Mouse (Mus musculus): Measurements from ENCODE around the gene Ebf1. TPM values are rescaled to one million over a fixed set of nuclear protein-coding genes. Genes with fewer than 3 reads are reported as not detected.

Gene Ebf1
- polyA plus RNA-seq, 1 experiment = 2.7 TPM

DNA sequence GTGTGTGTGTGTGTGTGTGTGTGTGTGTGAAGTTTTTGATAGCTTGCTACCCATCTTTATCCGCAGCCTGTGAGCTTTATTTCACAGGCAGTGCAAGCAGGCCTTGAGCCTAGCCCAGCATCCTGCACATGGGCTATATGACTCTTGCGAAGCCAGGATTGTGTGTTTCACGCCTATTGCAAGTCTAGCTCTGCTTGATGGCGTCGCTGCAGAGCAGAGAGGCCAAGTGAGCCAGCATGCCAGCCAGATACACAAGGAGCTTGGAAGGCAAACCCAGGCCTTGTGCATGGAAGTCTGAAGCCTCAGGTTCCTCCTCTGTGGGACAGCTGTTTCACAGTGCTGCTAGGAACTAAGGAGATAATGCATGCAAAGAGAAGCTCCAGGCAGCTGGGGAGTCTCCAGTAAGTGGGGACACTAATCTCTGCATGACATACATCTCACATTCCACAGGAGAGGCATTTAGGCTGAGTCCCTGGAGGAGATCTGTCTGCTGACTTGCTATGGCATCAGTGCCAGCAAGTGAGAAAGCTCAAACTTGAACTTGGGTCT is 359.2 kb downstream of the Ebf1 start:
- Histone ChIP-seq H3K79me2 (ENCODE audit: control insufficient read depth, insufficient read depth) (no peaks in the 10 kb centered on the region), H3K4me3 (no peak overlapping the region), H3K4me2 (ENCODE audit: low read depth) (no peak overlapping the region), H3K27me3 (ENCODE audit: control insufficient read depth, insufficient read depth, insufficient read length) (no peaks in the 10 kb centered on the region), H3ac (ENCODE audit: control insufficient read depth, insufficient read length) (no peak overlapping the region), H3K36me3 (ENCODE audit: control insufficient read depth, insufficient read depth) (no peaks in the 10 kb centered on the region)
- TF ChIP-seq POLR2AphosphoS2 (IDR thresholded peaks at IDR 0.05; ENCODE audit: insufficient read length, low read depth) (no peak), MYOG (IDR thresholded peaks at IDR 0.05; ENCODE audit: control insufficient read depth in 1 of 3, insufficient read depth in 1 of 3, insufficient read length in 2 of 3, low read depth in 2 of 3) (no peak), TCF3 (IDR thresholded peaks at IDR 0.05; ENCODE audit: insufficient read length, low read depth) (no peak), USF1 (IDR thresholded peaks at IDR 0.05; ENCODE audit: low read depth) (no peak), REST (IDR thresholded peaks at IDR 0.05; ENCODE audit: insufficient read depth, insufficient read length) (no peak), POLR2A (IDR thresholded peaks at IDR 0.05; ENCODE audit: insufficient read length, low read depth) (no peak), E2F4 (IDR thresholded peaks at IDR 0.05; ENCODE audit: insufficient read depth) (no peak), CEBPB (IDR thresholded peaks at IDR 0.05; ENCODE audit: insufficient read depth, poor library complexity, severe bottlenecking) (no peak), MAX (IDR thresholded peaks at IDR 0.05; ENCODE audit: low read depth) (no peak), MYOD1 (IDR thresholded peaks at IDR 0.05; ENCODE audit: control insufficient read depth in 1 of 3, insufficient read length in 2 of 3, low read depth in 2 of 3) (no peak), SRF (IDR thresholded peaks at IDR 0.05; ENCODE audit: control insufficient read depth, insufficient read length, low read depth) (no peak), TCF12 (IDR thresholded peaks at IDR 0.05; ENCODE audit: insufficient read depth, poor library complexity, severe bottlenecking) (no peak)

DNA sequence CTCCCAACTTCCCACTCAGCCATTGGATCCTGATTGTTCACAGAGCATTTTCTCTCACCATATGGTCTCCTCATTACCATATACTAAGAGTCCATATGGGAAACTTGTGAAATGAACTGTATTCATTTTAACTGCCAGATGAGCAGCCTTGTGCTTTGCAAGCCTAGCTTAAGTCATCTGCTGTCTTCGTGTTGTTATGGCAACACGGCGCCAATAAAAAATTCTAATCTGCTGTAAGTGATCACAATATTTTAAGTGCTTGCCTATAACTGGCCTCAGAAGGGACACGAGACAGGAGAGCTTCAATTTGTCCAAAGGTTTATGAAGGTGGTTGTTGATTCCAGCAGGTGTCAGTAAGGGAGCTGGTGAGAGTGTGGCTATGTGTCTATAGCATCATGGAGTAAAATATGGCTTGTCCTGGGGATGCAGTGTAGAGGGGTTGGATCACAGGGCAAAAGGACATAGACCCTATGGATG is 360.8 kb downstream of the Ebf1 start:
- H3ac ChIP-seq (ENCODE audit: control insufficient read depth, insufficient read length) = no peak overlapping the region
- H3K79me2 ChIP-seq (ENCODE audit: control insufficient read depth, insufficient read depth) = no peaks in the 10 kb centered on the region
- H3K4me2 ChIP-seq (ENCODE audit: low read depth) = no peak overlapping the region
- no peak overlapping the region for H3K4me3 ChIP-seq
- H3K27me3 ChIP-seq (ENCODE audit: control insufficient read depth, insufficient read depth, insufficient read length) = no peaks in the 10 kb centered on the region
- H3K36me3 ChIP-seq (ENCODE audit: control insufficient read depth, insufficient read depth) = peaks cover 2% of the 10 kb centered on the region
- TF ChIP-seq CEBPB (IDR thresholded peaks at IDR 0.05; ENCODE audit: insufficient read depth, poor library complexity, severe bottlenecking) (no peak), E2F4 (IDR thresholded peaks at IDR 0.05; ENCODE audit: insufficient read depth) (no peak), SRF (IDR thresholded peaks at IDR 0.05; ENCODE audit: control insufficient read depth, insufficient read length, low read depth) (no peak), MYOD1 (IDR thresholded peaks at IDR 0.05; ENCODE audit: control insufficient read depth in 1 of 3, insufficient read length in 2 of 3, low read depth in 2 of 3) (no peak)

- TF ChIP-seq POLR2A (IDR thresholded peaks at IDR 0.05; ENCODE audit: insufficient read length, low read depth) (no peak), MAX (IDR thresholded peaks at IDR 0.05; ENCODE audit: low read depth) (no peak), CEBPB (IDR thresholded peaks at IDR 0.05; ENCODE audit: insufficient read depth, poor library complexity, severe bottlenecking) (no peak), POLR2AphosphoS2 (IDR thresholded peaks at IDR 0.05; ENCODE audit: insufficient read length, low read depth) (no peak), USF1 (IDR thresholded peaks at IDR 0.05; ENCODE audit: low read depth) (no peak), TCF12 (IDR thresholded peaks at IDR 0.05; ENCODE audit: insufficient read depth, poor library complexity, severe bottlenecking) (no peak), TCF3 (IDR thresholded peaks at IDR 0.05; ENCODE audit: insufficient read length, low read depth) (no peak), SRF (IDR thresholded peaks at IDR 0.05; ENCODE audit: control insufficient read depth, insufficient read length, low read depth) (no peak), REST (IDR thresholded peaks at IDR 0.05; ENCODE audit: insufficient read depth, insufficient read length) (no peak), MYOG (IDR thresholded peaks at IDR 0.05; ENCODE audit: control insufficient read depth in 1 of 3, insufficient read depth in 1 of 3, insufficient read length in 2 of 3, low read depth in 2 of 3) (no peak), MYOD1 (IDR thresholded peaks at IDR 0.05; ENCODE audit: control insufficient read depth in 1 of 3, insufficient read length in 2 of 3, low read depth in 2 of 3) (no peak), E2F4 (IDR thresholded peaks at IDR 0.05; ENCODE audit: insufficient read depth) (no peak)
- H3ac ChIP-seq (ENCODE audit: control insufficient read depth, insufficient read length) = no peak overlapping the region
- peaks cover 5% of the 10 kb centered on the region for H3K36me3 ChIP-seq (ENCODE audit: control insufficient read depth, insufficient read depth)
- H3K4me2 ChIP-seq (ENCODE audit: low read depth) = no peak overlapping the region
- H3K4me3 ChIP-seq = no peak overlapping the region
- H3K79me2 ChIP-seq (ENCODE audit: control insufficient read depth, insufficient read depth) = no peaks in the 10 kb centered on the region
- no peaks in the 10 kb centered on the region for H3K27me3 ChIP-seq (ENCODE audit: control insufficient read depth, insufficient read depth, insufficient read length)
Measured at GRCm38 (mm10) chr11:44979391-44979790, 362.3 kb downstream of the Ebf1 start.

GRCm38 (mm10) chr11:44982225-44982624 is 365.1 kb downstream of the Ebf1 start:
- no peak overlapping the region for H3K4me3 ChIP-seq
- no peak overlapping the region for H3K4me2 ChIP-seq (ENCODE audit: low read depth)
- no peak overlapping the region for H3ac ChIP-seq (ENCODE audit: control insufficient read depth, insufficient read length)
- no peaks in the 10 kb centered on the region for H3K79me2 ChIP-seq (ENCODE audit: control insufficient read depth, insufficient read depth)
- H3K27me3 ChIP-seq (ENCODE audit: control insufficient read depth, insufficient read depth, insufficient read length) = no peaks in the 10 kb centered on the region
- peaks cover 5% of the 10 kb centered on the region for H3K36me3 ChIP-seq (ENCODE audit: control insufficient read depth, insufficient read depth)
- no peak for TF ChIP-seq MYOG (IDR thresholded peaks at IDR 0.05; ENCODE audit: control insufficient read depth in 1 of 3, insufficient read depth in 1 of 3, insufficient read length in 2 of 3, low read depth in 2 of 3)
- no peak for TF ChIP-seq CEBPB (IDR thresholded peaks at IDR 0.05; ENCODE audit: insufficient read depth, poor library complexity, severe bottlenecking)
- TF ChIP-seq MYOD1 (IDR thresholded peaks at IDR 0.05; ENCODE audit: control insufficient read depth in 1 of 3, insufficient read length in 2 of 3, low read depth in 2 of 3) = no peak
- no peak for TF ChIP-seq SRF (IDR thresholded peaks at IDR 0.05; ENCODE audit: control insufficient read depth, insufficient read length, low read depth)

DNA sequence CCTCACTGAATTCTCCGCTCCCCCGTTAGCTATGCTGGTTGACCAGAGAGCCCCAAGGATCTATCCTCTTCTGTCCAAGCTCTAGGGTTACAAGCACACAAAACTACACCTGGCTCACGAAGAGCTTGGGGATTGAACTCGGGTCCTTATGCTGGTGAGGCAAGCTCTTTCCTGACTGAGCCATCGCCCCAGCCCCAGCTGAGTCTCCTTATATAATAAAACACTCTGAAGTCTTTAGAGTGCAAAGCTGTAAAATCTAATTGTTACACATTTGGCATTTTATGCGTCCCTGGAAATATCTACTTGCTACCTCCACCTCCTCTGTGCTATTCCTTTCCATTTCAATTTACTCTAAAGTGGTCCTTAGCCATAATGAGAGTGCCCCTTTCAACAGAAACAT is 366.8 kb downstream of the Ebf1 start:
- no peak overlapping the region for H3ac ChIP-seq (ENCODE audit: control insufficient read depth, insufficient read length)

More for the DNA sequence above, 366.8 kb downstream of the Ebf1 start:
- H3K79me2 ChIP-seq (ENCODE audit: control insufficient read depth, insufficient read depth) = no peaks in the 10 kb centered on the region
- TF ChIP-seq TCF3 (IDR thresholded peaks at IDR 0.05; ENCODE audit: insufficient read length, low read depth) = no peak
- H3K4me2 ChIP-seq (ENCODE audit: low read depth) = no peak overlapping the region
- no peaks in the 10 kb centered on the region for H3K27me3 ChIP-seq (ENCODE audit: control insufficient read depth, insufficient read depth, insufficient read length)
- H3K36me3 ChIP-seq (ENCODE audit: control insufficient read depth, insufficient read depth) = peaks cover 5% of the 10 kb centered on the region
- no peak overlapping the region for H3K4me3 ChIP-seq

Data from myocyte (in vitro differentiated cells).